Mouse (Mus musculus) lung, postnatal 0 days (tissue): ENCODE data around the gene Flot1. TPM values are rescaled to one million over a fixed set of nuclear protein-coding genes. Genes with fewer than 3 reads are reported as not detected.

Experiments
- ATAC-seq: fragments of 200-750 bp; cut with Nextera tagmentation; 2 replicates; pipeline ENCODE4 v1.8.0; 2017; ENCODE audit warnings: moderate library complexity
- DNase-seq: peaks from one replicate; pipeline ENCODE4 v3.0.0-alpha.2; 2016; ENCODE audit warnings: low spot score
- H3K27ac ChIP-seq: fragments of 300-500 bp; sonication (generic); 2 replicates; pipeline ENCODE4 v1.5.1; 2014; ENCODE audit warnings: antibody characterized with exemption, mild to moderate bottlenecking, low read length, mixed read lengths
- H3K27me3 ChIP-seq: fragments of 300-500 bp; sonication (generic); replicated peaks from 2 replicates; pipeline ENCODE4 v1.6.1; 2014; ENCODE audit warnings: low read length, mixed read lengths; ENCODE audit not compliant: insufficient read depth
- H3K36me3 ChIP-seq: fragments of 300-500 bp; sonication (generic); 2 replicates; pipeline ENCODE4 v1.6.1; 2014; ENCODE audit warnings: low read length, mixed read lengths; ENCODE audit not compliant: insufficient read depth
- H3K4me1 ChIP-seq: fragments of 300-500 bp; sonication (generic); 2 replicates; pipeline ENCODE4 v1.6.1; 2014; ENCODE audit warnings: antibody characterized with exemption, low read depth, low read length, mixed read lengths; ENCODE audit not compliant: insufficient read depth
- H3K4me2 ChIP-seq: fragments of 300-500 bp; sonication (generic); replicated peaks from 2 replicates; pipeline ENCODE4 v1.6.1; 2014; ENCODE audit warnings: low read depth, mild to moderate bottlenecking, low read length, moderate library complexity, mixed read lengths
- H3K4me3 ChIP-seq: fragments of 300-500 bp; sonication (generic); 2 replicates; pipeline ENCODE4 v1.5.1; 2014; ENCODE audit warnings: low read depth, low read length
- H3K9ac ChIP-seq: fragments of 300-500 bp; sonication (generic); replicated peaks from 2 replicates; pipeline ENCODE4 v1.6.1; 2014; ENCODE audit warnings: low read depth, mild to moderate bottlenecking
- H3K9me3 ChIP-seq: fragments of 300-500 bp; sonication (generic); 2 replicates; pipeline ENCODE4 v1.6.1; 2016; ENCODE audit warnings: low read length, mixed read lengths
- CTCF ChIP-seq: IDR thresholded peaks from 2 replicates; pipeline ENCODE4 v1.5.1; 2016; ENCODE audit warnings: antibody characterized with exemption, mild to moderate bottlenecking
- EP300 ChIP-seq: IDR thresholded peaks from 2 replicates; pipeline ENCODE4 v1.6.1; 2016; ENCODE audit warnings: antibody characterized with exemption, mild to moderate bottlenecking, control low read depth
- WGBS: fragments of 180-500 bp; shearing (Covaris S2); extraction: QIAGEN DNeasy Blood & Tissue Kit; methylation state at CpG from one replicate; pipeline ENCODE4 v1.1.7; 2014; 5-methylcytosine and 5-hydroxymethylcytosine counted together
- polyA plus RNA-seq: library from polyadenylated mRNA; unstranded; fragments of >200 nt; fragmentation: Nextera tagmentation; extraction: Ambion mirVana; gene quantifications from 2 replicates; pipeline ENCODE4 v1.2.1, GENCODE M21; 2015

Flot1 gene
- polyA plus RNA-seq, 1 experiment from 2014 or later: 106 TPM

DNA sequence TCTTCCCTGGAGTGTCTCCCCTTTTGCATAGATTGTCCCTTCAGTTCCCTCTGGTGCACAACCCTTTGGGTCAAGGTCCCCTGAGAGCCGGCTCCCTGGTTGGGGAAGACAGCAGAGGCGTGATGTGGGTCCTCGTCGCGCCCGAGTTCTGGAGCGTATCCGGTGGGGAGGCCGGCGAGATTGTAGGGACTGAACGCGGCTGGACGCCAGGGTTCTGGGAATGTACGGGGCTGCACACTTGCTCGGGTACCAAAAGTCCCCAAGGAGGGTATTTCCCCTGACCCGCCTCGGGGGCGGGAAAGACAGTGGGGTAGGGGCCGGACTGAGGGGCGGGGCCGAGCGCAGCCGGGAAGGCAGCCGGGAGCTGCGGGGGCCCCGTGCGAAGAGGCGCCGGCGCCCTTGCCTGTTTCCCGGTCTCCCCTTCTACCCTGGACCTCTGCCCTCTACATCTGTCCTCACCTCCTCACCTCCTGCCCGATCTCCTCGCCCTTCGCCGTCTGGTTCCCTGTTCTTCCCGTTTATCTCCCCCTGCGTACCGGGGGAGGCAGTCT lies 43.3 kb downstream of the Flot1 start:
- Histone ChIP-seq H3K9ac (peak overlapping the region; percentile 68), H3K9me3 (no peaks in the 10 kb centered on the region), H3K27ac (peak overlapping the region; percentile 90), H3K27me3 (no peaks in the 10 kb centered on the region), H3K36me3 (no peaks in the 10 kb centered on the region), H3K4me1 (peaks cover 2% of the 10 kb centered on the region; the same call in 1 of the 2 replicates), H3K4me3 (peak overlapping the region; percentile 51), H3K4me2 (peak overlapping the region; percentile 88)
- WGBS: under 1% methylated on average over 20 of the region's 38 CpGs
- TF ChIP-seq EP300: peak; percentile 27; the same call in 1 of the 2 replicates
- TF ChIP-seq CTCF: no peak
- DNase-seq: peak; percentile 68
- ATAC-seq: peak; percentile 18

DNA sequence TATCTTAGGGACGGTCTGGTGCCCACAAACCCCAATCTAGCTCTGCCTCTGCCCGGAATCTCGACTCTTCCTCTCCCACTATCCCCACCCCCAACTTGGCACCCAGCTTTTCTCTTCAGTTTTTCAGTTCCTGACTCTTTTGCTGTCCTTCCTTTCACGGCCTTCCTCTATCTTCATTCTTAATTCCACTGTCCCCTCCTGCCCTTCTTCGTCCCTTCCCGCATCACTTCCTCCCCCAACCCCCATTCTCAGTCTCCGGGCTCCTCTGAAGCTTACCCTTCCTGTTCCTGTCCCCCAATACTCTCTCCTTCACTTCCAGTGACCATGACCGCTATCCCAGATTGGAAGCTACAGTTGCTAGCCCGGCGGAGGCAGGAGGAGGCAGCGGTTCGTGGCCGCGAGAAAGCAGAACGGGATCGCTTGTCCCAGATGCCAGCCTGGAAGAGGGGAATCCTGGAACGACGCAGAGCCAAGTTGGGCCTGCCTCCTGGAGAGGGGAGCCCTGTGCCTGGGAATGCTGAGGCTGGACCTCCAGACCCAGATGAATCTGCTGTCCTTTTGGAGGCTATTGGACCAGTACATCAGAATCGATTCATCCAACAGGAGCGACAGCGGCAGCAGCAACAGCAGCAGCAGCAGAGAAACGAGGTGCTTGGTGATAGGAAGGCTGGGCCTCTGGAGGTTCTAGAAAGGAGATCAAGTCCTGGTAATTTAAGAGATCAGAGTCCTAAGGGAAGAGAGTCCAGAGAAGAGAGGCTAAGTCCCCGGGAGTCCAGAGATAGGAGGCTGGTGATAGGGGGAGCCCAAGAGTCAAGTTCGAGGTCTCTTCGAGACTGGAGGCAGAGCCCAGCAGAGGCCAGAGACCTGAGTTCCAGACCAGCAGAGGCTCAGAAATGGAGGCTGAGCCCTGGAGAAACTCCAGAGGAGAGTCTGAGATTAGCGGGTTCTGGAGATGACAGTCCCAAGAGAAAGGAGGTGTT lies 44.2 kb downstream of the Flot1 start:
- Histone ChIP-seq H3K4me2 (peak overlapping the region; percentile 88), H3K9ac (peak overlapping the region; percentile 68), H3K4me1 (peaks cover 2% of the 10 kb centered on the region; the same call in 1 of the 2 replicates), H3K36me3 (no peaks in the 10 kb centered on the region), H3K4me3 (peak overlapping the region; percentile 51), H3K27me3 (no peaks in the 10 kb centered on the region), H3K9me3 (no peaks in the 10 kb centered on the region), H3K27ac (peak overlapping the region; percentile 90)
- ATAC-seq: no peak
- DNase-seq: peak; percentile 41
- 7% methylated on average over 26 of the region's 26 CpGs for WGBS
- TF ChIP-seq CTCF: peak; percentile 50
- no peak for TF ChIP-seq EP300

DNA sequence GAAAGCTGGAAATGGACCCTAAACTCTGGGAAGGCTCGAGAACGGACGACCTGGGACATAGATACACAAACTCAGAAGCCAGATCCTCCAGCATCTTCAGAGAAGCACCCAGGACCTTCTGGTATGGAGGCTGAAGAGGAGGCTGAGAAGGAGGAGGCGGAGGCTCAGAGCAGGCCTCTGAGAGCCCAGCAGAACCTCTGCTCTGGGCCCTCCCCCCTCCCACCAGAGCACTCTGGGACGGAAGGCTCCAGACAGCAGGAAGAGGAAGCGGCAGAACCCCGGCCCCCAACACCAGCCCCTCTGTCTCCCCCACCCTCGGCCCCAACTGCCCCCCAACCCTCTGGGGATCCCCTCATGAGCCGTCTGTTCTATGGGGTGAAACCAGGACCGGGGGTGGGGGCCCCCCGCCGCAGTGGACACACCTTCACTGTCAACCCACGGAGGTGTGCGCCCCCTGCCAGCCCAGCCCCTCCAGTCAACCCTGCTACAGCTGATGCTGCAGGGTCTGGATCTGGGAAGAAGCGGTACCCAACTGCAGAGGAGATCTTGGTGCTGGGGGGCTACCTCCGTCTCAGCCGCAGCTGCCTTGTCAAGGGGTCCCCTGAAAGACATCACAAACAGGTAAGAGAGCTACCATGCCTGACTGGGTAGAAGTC lies 45.3 kb downstream of the Flot1 start:
- H3K4me1 ChIP-seq: peaks cover 2% of the 10 kb centered on the region; the same call in 1 of the 2 replicates
- ATAC-seq (no peak), DNase-seq (peak; percentile 46)
- no peaks in the 10 kb centered on the region for H3K9me3 ChIP-seq
- H3K27ac ChIP-seq: peak overlapping the region; percentile 90
- H3K36me3 ChIP-seq: no peaks in the 10 kb centered on the region
- peak overlapping the region; percentile 68 for H3K9ac ChIP-seq
- peak overlapping the region; percentile 51 for H3K4me3 ChIP-seq
- TF ChIP-seq EP300: no peak
- TF ChIP-seq CTCF: no peak; the same call in 1 of the 2 replicates
- H3K4me2 ChIP-seq: peak overlapping the region; percentile 88
- 21% methylated on average over 16 of the region's 17 CpGs for WGBS
- no peaks in the 10 kb centered on the region for H3K27me3 ChIP-seq

DNA sequence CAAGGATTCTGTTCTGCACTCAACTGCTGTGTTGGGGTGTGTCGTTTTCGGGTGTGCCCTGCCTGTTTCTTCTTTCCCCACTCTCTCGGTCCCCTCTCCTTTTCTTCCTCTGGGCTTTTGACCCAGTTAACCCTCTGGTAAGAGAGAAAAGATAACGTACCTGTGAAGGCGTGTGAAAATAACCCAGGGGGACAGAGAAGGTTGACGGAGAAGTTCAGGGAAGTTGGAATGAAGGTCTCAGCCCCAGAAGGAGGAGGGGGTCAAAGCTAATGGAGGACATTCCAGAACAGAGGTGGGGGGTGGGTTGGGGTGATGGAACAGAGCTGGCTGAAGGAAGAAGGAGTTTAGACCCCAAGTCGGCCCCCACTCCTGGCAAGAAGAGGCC lies 45.9 kb downstream of the Flot1 start:
- Histone ChIP-seq H3K27me3 (no peaks in the 10 kb centered on the region), H3K4me3 (peak overlapping the region; percentile 51), H3K27ac (peak overlapping the region; percentile 90), H3K4me1 (peaks cover 5% of the 10 kb centered on the region), H3K9ac (peak overlapping the region; percentile 68), H3K4me2 (peak overlapping the region; percentile 88), H3K9me3 (no peaks in the 10 kb centered on the region), H3K36me3 (no peaks in the 10 kb centered on the region)
- ATAC-seq (no peak), DNase-seq (no peak)
- TF ChIP-seq EP300: no peak
- no peak for TF ChIP-seq CTCF
- WGBS: 6% methylated on average over 7 of the region's 7 CpGs

DNA sequence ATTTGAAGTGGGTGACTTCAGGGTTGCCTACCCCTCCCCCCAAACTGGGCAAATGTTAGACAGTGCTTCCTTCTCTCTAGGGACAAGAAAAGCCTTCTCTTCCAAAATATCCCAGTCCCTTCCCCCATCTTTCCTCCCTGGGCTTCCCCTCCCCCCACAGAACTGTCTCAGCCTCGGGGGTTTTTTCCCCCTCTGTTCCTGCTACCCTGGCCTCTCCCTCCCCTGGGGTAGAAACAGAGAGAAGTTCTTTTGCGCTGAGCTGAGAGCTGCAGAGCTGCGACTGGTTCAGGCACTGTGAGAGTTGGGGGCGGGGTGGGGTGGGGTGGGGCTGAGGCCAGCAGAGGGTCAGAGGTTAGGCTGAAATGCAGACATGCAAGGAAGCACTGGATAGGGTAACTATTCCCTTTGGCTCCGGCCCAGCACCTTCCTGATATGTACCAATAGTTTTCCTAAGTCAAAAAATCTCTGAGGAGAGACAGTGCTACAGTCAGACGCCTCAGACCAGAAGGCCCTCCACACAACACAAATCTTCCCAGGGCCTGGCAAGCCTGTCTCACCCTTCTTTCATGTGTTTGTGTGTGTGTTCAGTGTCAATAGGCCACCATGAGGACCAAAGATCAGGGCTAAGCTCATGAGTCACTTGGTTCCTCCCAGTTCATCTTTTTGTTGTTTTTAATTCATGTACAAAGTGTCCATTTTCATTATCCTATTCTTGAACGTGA lies 46.5 kb downstream of the Flot1 start:
- H3K4me1 ChIP-seq: peaks cover 5% of the 10 kb centered on the region
- TF ChIP-seq EP300: peak; percentile 9; the same call in 1 of the 2 replicates
- no peak for TF ChIP-seq CTCF
- H3K27me3 ChIP-seq: no peaks in the 10 kb centered on the region
- H3K4me2 ChIP-seq: peak overlapping the region; percentile 88
- DNase-seq (peak; percentile 76), ATAC-seq (peak; percentile 21)
- H3K4me3 ChIP-seq: peak overlapping the region; percentile 51
- peak overlapping the region; percentile 90 for H3K27ac ChIP-seq
- H3K9ac ChIP-seq: peak overlapping the region; percentile 68
- no peaks in the 10 kb centered on the region for H3K9me3 ChIP-seq
- no peaks in the 10 kb centered on the region for H3K36me3 ChIP-seq
- WGBS: under 1% methylated on average over 7 of the region's 7 CpGs
